Mouse (Mus musculus) myocyte (in vitro differentiated cells): ENCODE results near the gene Stat3. TPM values are rescaled to one million over a fixed set of nuclear protein-coding genes. Genes with fewer than 3 reads are reported as not detected.

Experiments used
- H3K27me3 ChIP-seq: one replicate; pipeline ENCODE4 v1.6.1; 2011; ENCODE audit not compliant: control insufficient read depth, insufficient read depth, insufficient read length
- H3K36me3 ChIP-seq: one replicate; pipeline ENCODE4 v1.6.1; 2011; ENCODE audit not compliant: control insufficient read depth, insufficient read depth
- H3K4me2 ChIP-seq: one replicate; pipeline ENCODE4 v1.6.1; 2011; ENCODE audit warnings: low read depth, control low read depth
- H3K4me3 ChIP-seq: one replicate; pipeline ENCODE4 v1.5.1; 2011; ENCODE audit warnings: mild to moderate bottlenecking, control low read depth, moderate library complexity
- H3K79me2 ChIP-seq: one replicate; pipeline ENCODE4 v1.6.1; 2011; ENCODE audit not compliant: control insufficient read depth, insufficient read depth
- H3ac ChIP-seq: one replicate; pipeline ENCODE4 v1.6.1; 2011; ENCODE audit not compliant: control insufficient read depth, insufficient read length
- CEBPB ChIP-seq: IDR thresholded peaks from 2 replicates; pipeline ENCODE4 v1.6.1; 2011; ENCODE audit warnings: mild to moderate bottlenecking, moderate library complexity; ENCODE audit not compliant: poor library complexity, insufficient read depth, severe bottlenecking
- E2F4 ChIP-seq: IDR thresholded peaks from one replicate; pipeline ENCODE4 v1.6.1; 2011; ENCODE audit warnings: mild to moderate bottlenecking, control low read depth, moderate library complexity; ENCODE audit not compliant: insufficient read depth
- MAX ChIP-seq: IDR thresholded peaks from one replicate; pipeline ENCODE4 v1.6.1; 2011; ENCODE audit warnings: low read depth, mild to moderate bottlenecking, control low read depth
- MYOD1 ChIP-seq, 3 experiments: IDR thresholded peaks; one replicate each; pipeline ENCODE4 v1.6.1; 2011; ENCODE audit warnings: control low read depth in 2 of 3, low read depth in 2 of 3, mild to moderate bottlenecking in 2 of 3, moderate library complexity in 1 of 3; ENCODE audit not compliant: insufficient read length in 2 of 3, control insufficient read depth in 1 of 3
- MYOG ChIP-seq, 3 experiments: IDR thresholded peaks; one replicate each; pipeline ENCODE4 v1.6.1; 2011; ENCODE audit warnings: control low read depth in 2 of 3, low read depth in 2 of 3, mild to moderate bottlenecking in 2 of 3; ENCODE audit not compliant: insufficient read length in 2 of 3, control insufficient read depth in 1 of 3, insufficient read depth in 1 of 3
- POLR2A ChIP-seq: IDR thresholded peaks from one replicate; pipeline ENCODE4 v1.6.1; 2011; ENCODE audit warnings: low read depth, mild to moderate bottlenecking, control low read depth, moderate library complexity; ENCODE audit not compliant: insufficient read length
- POLR2AphosphoS2 ChIP-seq: IDR thresholded peaks from one replicate; pipeline ENCODE4 v1.6.1; 2011; ENCODE audit warnings: low read depth, control low read depth; ENCODE audit not compliant: insufficient read length
- REST ChIP-seq: IDR thresholded peaks from one replicate; pipeline ENCODE4 v1.6.1; 2011; ENCODE audit warnings: mild to moderate bottlenecking, control low read depth, moderate library complexity; ENCODE audit not compliant: insufficient read depth, insufficient read length
- SRF ChIP-seq: IDR thresholded peaks from one replicate; pipeline ENCODE4 v1.6.1; 2011; ENCODE audit warnings: low read depth; ENCODE audit not compliant: control insufficient read depth, insufficient read length
- TCF12 ChIP-seq: IDR thresholded peaks from one replicate; pipeline ENCODE4 v1.6.1; 2011; ENCODE audit warnings: mild to moderate bottlenecking, control low read depth; ENCODE audit not compliant: poor library complexity, insufficient read depth, severe bottlenecking
- TCF3 ChIP-seq: IDR thresholded peaks from one replicate; pipeline ENCODE4 v1.6.1; 2011; ENCODE audit warnings: low read depth, control low read depth; ENCODE audit not compliant: insufficient read length
- USF1 ChIP-seq: IDR thresholded peaks from one replicate; pipeline ENCODE4 v1.6.1; 2011; ENCODE audit warnings: low read depth, mild to moderate bottlenecking, control low read depth, moderate library complexity
- polyA plus RNA-seq: library from polyadenylated mRNA; unstranded; fragments of >200 nt; fragmentation: generic; extraction: Trizol; gene quantifications from one replicate; pipeline ENCODE4 v1.2.1, GENCODE M21; 2012; ENCODE audit warnings: missing spikeins

The Stat3 gene
- polyA plus RNA-seq, 1 experiment = 93.7 TPM

DNA sequence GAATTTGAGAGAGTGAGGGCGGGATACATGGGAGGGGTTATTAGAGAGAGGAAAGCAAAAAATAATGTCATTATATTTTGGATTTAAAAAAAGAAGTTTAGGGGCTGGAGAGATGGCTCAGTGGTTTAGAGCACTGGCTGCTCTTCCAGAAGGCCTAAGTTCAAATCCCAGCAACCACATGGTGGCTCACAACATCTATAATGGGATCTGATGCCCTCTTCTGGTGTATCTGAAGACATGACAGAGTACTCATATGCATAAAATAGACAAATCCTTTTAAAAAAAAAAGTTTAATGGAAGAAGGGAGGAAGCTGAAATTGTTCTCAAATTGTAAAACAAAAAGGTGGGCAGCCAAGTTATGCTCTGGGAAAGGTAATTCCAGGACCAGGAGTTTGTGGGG is 10.2 kb upstream of the Stat3 start:
- Histone ChIP-seq H3K4me2 (no peak overlapping the region), H3K27me3 (no peaks in the 10 kb centered on the region), H3K36me3 (peaks cover 13% of the 10 kb centered on the region), H3ac (no peak overlapping the region), H3K4me3 (no peak overlapping the region), H3K79me2 (no peaks in the 10 kb centered on the region)
- TF ChIP-seq SRF (no peak), MYOD1 (IDR thresholded peaks at IDR 0.05; ENCODE audit: control insufficient read depth in 1 of 3, insufficient read length in 2 of 3, low read depth in 2 of 3) (no peak), REST (no peak), MYOG (IDR thresholded peaks at IDR 0.05; ENCODE audit: control insufficient read depth in 1 of 3, insufficient read depth in 1 of 3, insufficient read length in 2 of 3, low read depth in 2 of 3) (no peak), CEBPB (no peak), TCF3 (no peak), TCF12 (no peak), POLR2A (no peak), E2F4 (no peak), MAX (no peak), USF1 (no peak), POLR2AphosphoS2 (no peak)

GRCm38 (mm10) chr11:100948317-100948716 is 9.0 kb upstream of the Stat3 start:
- H3K79me2 ChIP-seq = no peaks in the 10 kb centered on the region
- no peak overlapping the region for H3K4me3 ChIP-seq
- no peaks in the 10 kb centered on the region for H3K27me3 ChIP-seq
- no peak overlapping the region for H3K4me2 ChIP-seq
- H3K36me3 ChIP-seq = peaks cover 3% of the 10 kb centered on the region
- TF ChIP-seq TCF3 = no peak
- no peak for TF ChIP-seq MAX
- no peak for TF ChIP-seq POLR2AphosphoS2
- TF ChIP-seq REST = no peak
- no peak for TF ChIP-seq E2F4
- no peak for TF ChIP-seq TCF12
- no peak for TF ChIP-seq MYOG (IDR thresholded peaks at IDR 0.05; ENCODE audit: control insufficient read depth in 1 of 3, insufficient read depth in 1 of 3, insufficient read length in 2 of 3, low read depth in 2 of 3)
- no peak for TF ChIP-seq CEBPB
- no peak for TF ChIP-seq SRF
- TF ChIP-seq USF1 = no peak
- TF ChIP-seq MYOD1 (IDR thresholded peaks at IDR 0.05; ENCODE audit: control insufficient read depth in 1 of 3, insufficient read length in 2 of 3, low read depth in 2 of 3) = no peak
- no peak for TF ChIP-seq POLR2A
- no peak overlapping the region for H3ac ChIP-seq

DNA sequence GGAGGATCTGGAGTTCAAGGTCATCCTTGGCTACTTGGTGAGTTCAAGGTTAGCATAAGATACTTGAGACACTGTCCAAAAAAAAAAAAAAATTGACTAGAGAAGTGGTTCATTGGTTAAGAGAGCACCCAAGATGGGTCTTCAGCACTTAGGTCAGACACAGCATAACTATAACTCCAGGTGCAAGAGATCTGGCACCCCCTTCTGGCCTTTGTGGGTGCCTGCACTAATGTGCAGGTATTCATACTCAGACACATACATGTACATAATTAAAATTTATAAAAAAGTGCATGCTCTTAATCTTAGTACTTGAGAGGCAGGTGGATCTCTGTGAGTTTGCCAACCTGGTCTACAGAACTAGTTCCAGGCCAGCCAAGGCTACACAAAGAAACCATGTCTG is 8.2 kb upstream of the Stat3 start:
- TF ChIP-seq MYOG (IDR thresholded peaks at IDR 0.05; ENCODE audit: control insufficient read depth in 1 of 3, insufficient read depth in 1 of 3, insufficient read length in 2 of 3, low read depth in 2 of 3) = no peak
- no peak for TF ChIP-seq USF1
- TF ChIP-seq MAX = no peak
- no peak for TF ChIP-seq REST
- H3K79me2 ChIP-seq = no peaks in the 10 kb centered on the region
- H3K27me3 ChIP-seq = no peaks in the 10 kb centered on the region
- H3ac ChIP-seq = no peak overlapping the region
- no peak overlapping the region for H3K4me3 ChIP-seq
- H3K36me3 ChIP-seq = no peaks in the 10 kb centered on the region
- H3K4me2 ChIP-seq = no peak overlapping the region

DNA sequence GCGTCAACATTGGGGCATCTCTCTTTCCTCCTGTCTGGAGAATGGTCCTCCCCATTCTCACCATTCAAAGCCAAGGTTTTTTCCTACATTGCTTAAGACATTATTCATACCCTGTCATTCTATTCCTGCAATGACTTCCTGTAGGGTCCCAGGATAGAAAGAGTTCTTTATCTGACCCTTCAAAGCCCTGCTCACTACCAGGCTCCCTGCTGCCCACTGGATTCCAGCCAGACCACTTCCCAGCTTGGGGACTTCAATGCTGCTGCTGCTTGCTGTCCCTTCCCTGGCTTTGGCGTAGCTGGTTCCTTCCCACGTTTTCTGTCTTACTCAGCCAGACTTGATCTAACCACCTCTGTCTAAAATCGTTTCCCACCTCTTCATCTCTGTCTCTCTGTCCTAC is 7.5 kb upstream of the Stat3 start:
- Histone ChIP-seq H3K4me2 (no peak overlapping the region), H3K79me2 (no peaks in the 10 kb centered on the region), H3K27me3 (no peaks in the 10 kb centered on the region), H3K4me3 (no peak overlapping the region), H3K36me3 (no peaks in the 10 kb centered on the region), H3ac (no peak overlapping the region)
- TF ChIP-seq POLR2A (no peak), TCF12 (no peak), TCF3 (no peak), E2F4 (no peak), MAX (no peak), CEBPB (no peak), MYOD1 (IDR thresholded peaks at IDR 0.05; ENCODE audit: control insufficient read depth in 1 of 3, insufficient read length in 2 of 3, low read depth in 2 of 3) (no peak), USF1 (no peak), REST (no peak), SRF (no peak), MYOG (IDR thresholded peaks at IDR 0.05; ENCODE audit: control insufficient read depth in 1 of 3, insufficient read depth in 1 of 3, insufficient read length in 2 of 3, low read depth in 2 of 3) (no peak), POLR2AphosphoS2 (no peak)

DNA sequence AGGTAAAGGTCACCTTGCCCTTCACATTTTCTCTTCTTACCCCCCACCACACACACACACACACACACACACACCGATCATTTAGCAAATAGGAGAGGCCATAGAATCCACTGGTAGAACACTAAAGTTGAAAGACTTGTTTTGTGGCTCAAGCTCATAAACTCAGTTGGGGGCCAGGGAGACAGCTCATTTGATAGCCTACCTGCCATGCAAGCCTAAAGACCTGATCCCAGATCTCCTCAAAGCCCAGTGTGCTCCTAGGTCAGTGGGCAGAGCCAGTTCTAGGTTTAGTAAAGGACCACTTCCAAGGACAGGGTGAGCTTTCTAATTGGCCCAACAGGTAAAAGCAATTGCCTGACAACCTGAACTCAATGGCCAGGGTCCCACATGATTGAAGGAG is 3.0 kb upstream of the Stat3 start:
- TF ChIP-seq POLR2A (no peak), SRF (no peak), TCF3 (no peak), CEBPB (no peak)
- H3ac ChIP-seq = no peak overlapping the region
- no peaks in the 10 kb centered on the region for H3K27me3 ChIP-seq
- H3K36me3 ChIP-seq = no peaks in the 10 kb centered on the region
- H3K79me2 ChIP-seq = peaks cover 18% of the 10 kb centered on the region
- no peak overlapping the region for H3K4me2 ChIP-seq
- H3K4me3 ChIP-seq = no peak overlapping the region
